ENCODE assay signal across 9 mouse cellular contexts in genomic region chr14:59260056-59260455, GRCm38 (mm10). TPM values are rescaled to one million over a fixed set of nuclear protein-coding genes. Genes with fewer than 3 reads are reported as not detected.
DNase-seq lines count a peak whose midpoint lies in the region; ATAC-seq and TF ChIP-seq lines count a peak whose summit lies in the region.
"Had no signal": no experiment of that assay in that cellular context is flagged by ENCODE, and none has a peak within 500 bp of the region (broad histone marks: within the 10 kb centered on the region; RNA-seq: fewer than 3 reads in every experiment).

TSS of gene Gm6904 (minus strand) at chr14:59260216.

- no peak for TF ChIP-seq POLR2A in bone marrow macrophage, adult 2 months (IDR thresholded peaks at IDR 0.05; ENCODE audit: borderline replicate concordance, low read depth, low read length)
- TF ChIP-seq POLR2A in lung, adult 2 months (IDR thresholded peaks at IDR 0.05; ENCODE audit: borderline replicate concordance, extremely low read depth, low read depth, low read length): no peak

- peak; percentile 3 for DNase-seq in kidney, adult 18-20 months
- peak; percentile 12 for DNase-seq in lung, adult 2 months
- peak; percentile 17 to 46 for DNase-seq in spleen, adult 18-20 months
- no peak for DNase-seq in right cerebral cortex, postnatal 4 days
- no peak for DNase-seq in frontal cortex, adult 2 months (ENCODE audit: extremely low spot score in 1 of 2, low spot score in 1 of 2)
- DNase-seq: liver, embryonic 13.5 days had no signal

- no peaks in the 10 kb centered on the region for H3K9me3 ChIP-seq in kidney, embryonic 15.5 days (replicated peaks)
- no peaks in the 10 kb centered on the region for H3K9me3 ChIP-seq in hindbrain, embryonic 13.5 days
- H3K9me3 ChIP-seq: liver, embryonic 13.5 days had no signal

- H3K27ac ChIP-seq in kidney, embryonic 15.5 days: no peak within 1 kb of the TSS
- H3K27ac ChIP-seq in bone marrow macrophage, adult 2 months (ENCODE audit: insufficient read depth, low read depth, low read length): no peak within 1 kb of the TSS
- no peak within 1 kb of the TSS for H3K27ac ChIP-seq in hindbrain, embryonic 13.5 days
- H3K27ac ChIP-seq: liver, embryonic 13.5 days had no signal

- no peaks in the 10 kb centered on the region for H3K36me3 ChIP-seq in kidney, embryonic 15.5 days
- H3K36me3 ChIP-seq in hindbrain, embryonic 13.5 days: no peaks in the 10 kb centered on the region
- H3K36me3 ChIP-seq: liver, embryonic 13.5 days had no signal

- no peak within 1 kb of the TSS for H3K4me2 ChIP-seq in kidney, embryonic 15.5 days
- H3K4me2 ChIP-seq in hindbrain, embryonic 13.5 days: no peak within 1 kb of the TSS
- H3K4me2 ChIP-seq: liver, embryonic 13.5 days had no signal

- WGBS in kidney, embryonic 15.5 days: 68% methylated on average over 3 of the region's 3 CpGs
- 14% methylated on average over 3 of the region's 3 CpGs for WGBS in lung, adult 2 months
- WGBS in hindbrain, embryonic 13.5 days: 79% methylated on average over 3 of the region's 3 CpGs

- no peak within 1 kb of the TSS for H3K4me3 ChIP-seq in kidney, embryonic 15.5 days (replicated peaks)
- H3K4me3 ChIP-seq in bone marrow macrophage, adult 2 months (ENCODE audit: insufficient read depth, low read length): peak within 1 kb of the TSS; percentile 33; the same call in 1 of the 2 replicates
- H3K4me3 ChIP-seq in lung, adult 2 months (replicated peaks; ENCODE audit: extremely low read depth, low read depth, low read length): no peak within 1 kb of the TSS
- no peak within 1 kb of the TSS for H3K4me3 ChIP-seq in hindbrain, embryonic 13.5 days
- H3K4me3 ChIP-seq: liver, embryonic 13.5 days had no signal

- no peak within 1 kb of the TSS for H3K9ac ChIP-seq in kidney, embryonic 15.5 days
- H3K9ac ChIP-seq in hindbrain, embryonic 13.5 days: no peak within 1 kb of the TSS
- H3K9ac ChIP-seq: liver, embryonic 13.5 days had no signal

- no peak for ATAC-seq in kidney, embryonic 15.5 days (replicated peaks; ENCODE audit: low FRiP score)
- ATAC-seq in hindbrain, embryonic 13.5 days (ENCODE audit: low FRiP score): no peak

- H3K27me3 ChIP-seq in kidney, embryonic 15.5 days: no peaks in the 10 kb centered on the region
- no peaks in the 10 kb centered on the region for H3K27me3 ChIP-seq in hindbrain, embryonic 13.5 days
- H3K27me3 ChIP-seq: liver, embryonic 13.5 days had no signal

- TF ChIP-seq CTCF in bone marrow macrophage, adult 2 months (IDR thresholded peaks at IDR 0.05; ENCODE audit: low read depth, low read length): no peak
- TF ChIP-seq CTCF in lung, adult 2 months (IDR thresholded peaks at IDR 0.05; ENCODE audit: insufficient read depth, low read length): no peak

- H3K4me1 ChIP-seq in kidney, embryonic 15.5 days: no peaks in the 10 kb centered on the region
- no peaks in the 10 kb centered on the region; the same call in 1 of the 2 replicates for H3K4me1 ChIP-seq in bone marrow macrophage, adult 2 months (ENCODE audit: control insufficient read depth, insufficient read depth, low read length)
- no peaks in the 10 kb centered on the region for H3K4me1 ChIP-seq in lung, adult 2 months (ENCODE audit: control insufficient read depth, insufficient read depth, low read length)
- no peaks in the 10 kb centered on the region for H3K4me1 ChIP-seq in hindbrain, embryonic 13.5 days (replicated peaks)
- H3K4me1 ChIP-seq: liver, embryonic 13.5 days had no signal

RNA-seq across cellular contexts. Expression of gene Gm6904, which starts in this region (rescaled TPM):
- not detected in 2 replicates for polyA plus RNA-seq in kidney, embryonic 15.5 days (2015; fragmentation: Nextera tagmentation; extraction: Ambion mirVana)
- polyA plus RNA-seq in bone marrow macrophage, adult 2 months (2012; ENCODE audit: insufficient read depth, insufficient read length, missing spikeins): 1.3 TPM in 1 of 2 replicates, not detected in the other
- not detected in 2 replicates for polyA plus RNA-seq in lung, adult 2 months (2012; rRNA removed)
- polyA plus RNA-seq in frontal cortex, adult 2 months (2012; rRNA removed): not detected in 2 replicates
- polyA plus RNA-seq in hindbrain, embryonic 13.5 days (2015; fragmentation: Nextera tagmentation; extraction: Ambion mirVana): not detected in 2 replicates
- polyA plus RNA-seq: liver, embryonic 13.5 days had no signal

Comparison
In these comparisons a context has a peak if more than half of its experiments do, and no peak if none do; other contexts are left out.
1. Peak in DNase-seq in lung, adult 2 months; RNA of the gene not detected or under 1 TPM.
2. DNase-seq: peak in kidney, adult 18-20 months (single experiment) and spleen, adult 18-20 months (2 of 2); none in right cerebral cortex, postnatal 4 days (single experiment) and frontal cortex, adult 2 months (0 of 2).